Mouse (Mus musculus) kidney, postnatal 14 days (tissue): ENCODE data around the gene Nktr.

Experiments used
- DNase-seq: peaks from one replicate; pipeline ENCODE4 v3.0.0; 2022; ENCODE audit warnings: mixed read lengths

Nktr gene

DNA sequence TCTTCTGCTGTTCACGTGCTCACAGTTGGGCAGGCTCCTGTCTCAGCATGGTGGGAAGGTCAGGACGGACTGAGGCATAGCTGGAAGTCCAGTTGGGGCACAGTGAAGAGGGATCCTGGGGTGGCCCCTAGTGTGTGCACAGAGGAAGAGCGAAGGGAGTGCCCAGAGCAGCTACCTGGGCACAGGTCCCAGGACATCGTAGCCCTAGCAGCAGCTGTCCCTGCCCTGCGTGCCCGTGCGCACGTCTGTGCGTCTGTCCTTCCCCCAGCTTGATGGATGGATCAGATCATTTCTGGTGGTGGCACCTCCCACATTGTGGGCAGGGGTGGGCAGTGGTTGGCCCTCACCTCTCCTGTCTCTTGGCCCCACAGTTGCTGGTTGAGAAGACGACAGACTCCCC lies 43.3 kb downstream of the Nktr start:
- DNase-seq = no peak

DNA sequence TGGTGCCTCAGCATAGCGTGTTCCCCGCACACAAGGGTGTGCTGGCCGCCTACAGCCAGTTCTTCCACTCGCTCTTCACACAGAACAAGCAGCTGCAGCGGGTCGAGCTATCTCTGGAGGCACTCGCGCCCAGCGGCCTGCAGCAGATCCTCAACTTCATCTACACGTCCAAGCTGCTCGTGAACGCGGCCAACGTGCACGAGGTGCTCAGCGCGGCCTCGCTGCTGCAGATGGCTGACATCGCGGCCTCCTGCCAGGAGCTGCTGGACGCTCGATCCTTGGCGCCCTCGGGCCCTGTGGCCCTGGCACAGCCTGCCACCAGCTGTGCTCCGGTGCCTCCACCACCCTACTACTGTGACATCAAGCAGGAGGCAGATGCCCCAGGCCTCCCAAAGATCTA lies 43.8 kb downstream of the Nktr start:
- no peak for DNase-seq

DNA sequence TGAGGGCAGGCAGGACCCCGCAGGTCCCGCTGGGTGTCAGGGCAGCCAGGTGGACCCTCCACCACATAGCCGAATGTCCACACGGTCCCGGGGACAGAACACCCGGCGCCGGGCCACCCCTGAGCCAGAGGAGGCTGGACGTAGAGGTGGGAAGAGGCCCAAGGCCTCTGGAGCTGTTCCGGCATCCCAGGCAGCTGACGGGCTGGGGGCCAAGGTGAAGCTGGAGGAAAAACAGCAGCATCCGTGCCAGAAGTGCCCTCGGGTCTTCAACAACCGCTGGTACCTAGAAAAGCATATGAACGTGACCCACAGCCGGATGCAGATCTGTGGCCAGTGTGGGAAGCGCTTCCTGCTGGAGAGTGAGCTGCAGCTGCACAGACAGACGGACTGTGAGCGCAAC lies 44.7 kb downstream of the Nktr start:
- no peak for DNase-seq

DNA sequence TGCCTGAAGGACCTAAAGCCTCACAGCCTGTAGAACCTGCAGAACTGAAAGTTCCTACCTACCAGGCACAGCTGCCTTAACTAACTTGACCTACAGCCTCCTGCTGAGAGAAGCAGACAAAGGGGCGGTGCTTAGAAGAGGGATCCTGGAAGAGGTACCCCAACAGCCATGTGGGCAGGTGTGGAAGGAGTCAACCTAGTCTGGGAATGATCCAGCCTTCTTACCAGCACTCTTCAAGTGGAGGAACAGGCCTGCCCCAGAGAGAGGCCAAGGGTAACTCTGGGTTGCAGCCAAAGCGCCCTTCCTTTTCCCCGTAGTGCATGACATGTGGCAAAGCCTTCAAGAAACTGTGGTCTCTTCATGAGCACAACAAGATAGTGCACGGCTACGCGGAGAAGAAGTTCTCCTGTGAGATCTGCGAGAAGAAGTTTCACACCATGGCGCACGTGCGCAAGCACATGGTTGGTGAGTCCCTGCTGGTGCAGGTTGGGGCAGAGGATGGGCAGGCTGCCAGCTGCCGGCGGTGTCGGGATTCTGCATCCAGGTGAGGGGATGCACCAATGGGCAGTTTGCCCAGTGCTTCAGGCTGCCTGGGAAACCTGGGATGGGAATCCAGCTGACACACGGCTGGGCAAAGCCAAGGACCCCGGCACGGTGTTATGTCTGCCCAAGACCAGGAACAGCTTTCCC lies 46.3 kb downstream of the Nktr start:
- DNase-seq = no peak

DNA sequence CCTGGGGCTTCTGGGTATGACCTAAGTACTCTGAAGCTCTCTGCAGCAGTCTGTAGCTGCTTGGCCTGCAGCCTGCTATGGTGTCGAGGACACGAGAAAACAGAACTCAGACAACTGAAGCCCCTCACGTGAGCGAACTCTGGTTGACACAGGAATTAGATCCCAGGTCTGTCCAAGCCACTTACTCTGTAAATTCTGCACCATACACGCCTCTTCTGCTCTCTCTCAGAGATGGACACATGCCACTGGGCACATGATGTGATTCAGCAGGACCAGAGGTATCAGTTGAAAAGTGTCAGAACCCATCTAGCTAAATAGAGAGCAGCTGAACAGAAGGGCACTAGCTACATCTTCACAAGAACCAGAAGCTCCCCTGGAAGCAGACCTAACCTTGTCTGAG lies 53.4 kb downstream of the Nktr start:
- DNase-seq = no peak

DNA sequence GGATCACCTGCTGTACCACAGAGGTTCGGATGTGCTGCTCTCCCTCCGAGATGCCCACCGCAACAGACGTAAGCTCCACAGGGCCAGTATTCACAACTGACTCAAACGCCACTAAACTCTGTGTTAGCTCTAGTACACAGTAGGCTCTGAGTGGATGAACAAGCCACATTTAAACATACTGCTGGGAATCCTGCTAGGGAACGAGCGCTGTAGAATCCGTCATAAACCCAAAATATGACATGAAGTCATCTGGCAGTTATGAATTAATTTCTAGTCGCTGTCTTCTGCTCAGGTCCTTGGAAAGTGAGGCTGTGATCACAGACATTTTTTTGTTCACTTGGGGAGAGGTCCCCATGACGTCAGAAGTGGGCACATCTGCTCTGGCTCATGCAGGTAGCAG lies 57.0 kb downstream of the Nktr start:
- no peak for DNase-seq

DNA sequence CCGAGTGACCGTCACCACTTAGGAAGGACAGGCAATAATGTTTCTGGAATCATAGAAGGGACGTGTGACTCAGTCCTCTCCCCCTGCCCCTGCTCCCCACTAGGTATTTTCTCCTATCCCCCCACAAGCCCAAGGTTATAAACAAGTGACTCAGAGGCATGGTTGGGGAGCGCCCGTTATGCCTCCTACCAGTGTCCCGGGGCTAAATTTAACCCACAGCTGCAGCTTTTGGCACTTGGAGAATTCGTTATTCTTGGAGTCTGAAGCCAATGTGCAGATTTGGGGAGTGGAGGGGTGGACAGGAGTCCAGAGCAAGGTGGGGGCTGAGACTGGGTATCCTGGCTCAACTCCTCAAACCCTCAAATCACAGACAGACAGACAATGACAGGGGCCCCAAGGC lies 57.5 kb downstream of the Nktr start:
- DNase-seq = no peak

DNA sequence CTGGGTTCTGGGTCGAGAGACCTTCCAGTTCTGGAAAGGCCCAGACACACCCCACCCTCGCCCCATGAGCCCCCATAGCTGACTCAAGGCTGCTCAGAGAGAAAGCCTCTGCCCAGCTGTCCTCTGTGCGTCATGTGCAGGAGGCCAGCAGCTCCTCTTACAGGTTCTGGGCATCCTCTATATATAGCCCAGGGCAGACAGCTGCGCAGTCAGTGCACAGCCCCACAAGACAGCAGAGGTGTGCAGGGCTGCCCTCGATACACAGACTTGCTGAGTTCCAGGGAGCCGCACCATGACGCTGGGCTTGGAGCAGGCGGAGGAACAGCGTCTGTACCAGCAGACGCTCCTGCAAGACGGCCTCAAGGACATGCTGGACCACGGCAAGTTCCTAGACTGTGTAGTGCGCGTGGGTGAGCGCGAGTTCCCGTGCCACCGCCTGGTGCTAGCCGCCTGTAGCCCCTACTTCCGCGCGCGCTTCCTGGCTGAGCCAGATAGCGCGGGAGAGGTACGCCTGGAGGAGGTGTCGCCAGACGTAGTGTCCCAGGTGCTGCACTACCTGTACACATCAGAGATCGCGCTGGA lies 58.6 kb downstream of the Nktr start, which contains the start of gene Klhl40:
Gene Klhl40 (plus strand): TSS at position 124 of the 582 bp plus-strand sequence.
- no peak for DNase-seq

DNA sequence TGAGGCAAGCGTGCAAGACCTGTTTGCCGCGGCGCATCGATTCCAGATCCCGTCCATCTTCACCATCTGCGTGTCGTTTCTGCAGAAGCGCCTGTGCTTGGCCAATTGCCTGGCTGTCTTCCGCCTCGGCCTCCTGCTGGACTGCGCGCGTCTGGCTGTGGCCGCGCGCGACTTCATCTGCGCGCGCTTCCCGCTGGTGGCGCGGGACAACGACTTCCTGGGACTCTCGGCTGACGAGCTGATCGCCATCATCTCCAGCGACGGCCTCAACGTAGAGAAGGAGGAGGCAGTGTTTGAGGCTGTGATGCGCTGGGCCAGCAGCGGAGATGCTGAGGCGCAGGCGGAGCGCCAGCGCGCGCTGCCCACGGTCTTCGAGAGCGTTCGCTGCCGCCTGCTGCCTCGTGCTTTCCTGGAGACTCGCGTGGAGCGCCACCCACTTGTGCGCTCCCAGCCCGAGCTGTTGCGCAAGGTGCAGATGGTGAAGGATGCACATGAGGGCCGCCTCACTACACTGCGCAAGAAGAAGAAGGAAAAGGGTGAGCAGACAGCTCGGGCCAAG lies 59.2 kb downstream of the Nktr start:
- peak; percentile 43 for DNase-seq

DNA sequence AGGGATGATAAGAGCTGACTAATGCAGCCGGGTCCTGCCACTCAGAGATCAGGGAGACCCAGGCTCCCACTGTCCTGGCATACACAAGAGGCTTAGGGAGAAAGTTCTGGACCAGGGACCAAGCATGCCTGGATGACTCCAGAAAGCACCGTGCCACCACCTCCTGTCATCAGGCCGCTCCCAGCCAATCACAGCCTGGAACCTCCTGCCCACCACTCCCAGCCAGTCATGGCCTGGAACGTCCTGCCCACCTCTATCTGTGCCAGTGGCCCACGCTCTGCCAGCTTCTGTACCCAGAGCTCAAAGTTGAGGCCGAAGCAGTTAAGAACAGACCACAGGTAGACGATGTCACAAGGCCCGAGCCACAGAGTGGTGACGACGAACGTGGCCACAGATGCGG lies 65.8 kb downstream of the Nktr start:
- no peak for DNase-seq

DNA sequence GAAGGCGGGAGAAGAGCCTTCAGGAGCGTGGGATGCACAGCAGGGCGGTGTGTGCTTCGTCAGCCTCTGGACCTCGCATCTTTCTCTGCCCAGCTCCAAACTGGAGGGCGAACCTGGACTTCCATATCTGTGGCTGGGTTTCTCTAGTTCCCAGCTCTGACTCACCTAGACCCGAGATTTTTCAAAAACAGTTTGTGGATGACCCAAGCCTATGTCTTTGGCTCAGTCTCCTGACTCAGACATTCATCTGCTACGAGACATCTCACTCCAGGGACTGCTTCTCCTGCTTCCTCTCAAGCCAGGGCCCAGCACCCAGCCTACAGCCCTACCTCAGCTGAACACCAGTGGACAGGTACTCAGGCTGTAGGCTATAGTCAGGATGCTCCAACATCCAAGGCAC lies 66.3 kb downstream of the Nktr start:
- no peak for DNase-seq

DNA sequence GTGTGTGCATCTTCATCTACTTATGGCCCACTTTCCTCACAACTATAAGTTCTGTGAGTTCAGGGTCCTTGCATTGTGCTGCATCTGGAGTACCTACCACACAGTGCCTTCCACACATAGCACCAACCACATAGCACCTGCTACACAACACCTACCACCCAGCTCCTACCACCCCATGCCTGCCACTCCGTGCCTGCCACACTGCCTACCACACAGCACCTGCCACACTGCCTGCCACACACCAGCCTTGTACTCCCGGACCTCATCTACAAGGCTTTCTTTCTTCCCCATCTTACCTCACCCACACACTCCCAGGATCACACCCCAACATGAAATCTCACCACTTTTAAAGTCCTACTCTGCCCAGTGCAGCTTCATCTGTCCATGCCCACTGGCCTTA lies 67.4 kb downstream of the Nktr start:
- DNase-seq = no peak

DNA sequence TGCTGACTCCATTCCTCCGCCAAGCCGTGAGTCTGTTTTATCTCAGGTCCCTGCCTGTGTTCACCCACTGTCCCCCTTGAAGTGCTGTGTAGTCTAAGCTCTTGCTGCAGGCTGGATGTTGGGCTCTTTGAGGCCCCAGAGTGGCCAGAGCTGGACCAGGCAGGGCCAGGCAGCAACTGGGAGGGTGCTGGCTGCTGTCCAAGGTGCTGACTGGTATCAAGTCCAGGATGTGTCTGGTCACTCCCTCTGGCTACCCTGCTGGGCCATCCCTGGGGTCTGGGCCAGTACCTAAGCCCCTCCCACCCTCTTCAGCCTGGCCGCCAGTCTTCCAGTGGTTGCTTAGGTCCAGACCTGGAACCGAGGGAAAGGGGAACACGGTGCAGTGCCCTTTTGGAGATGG lies 72.2 kb downstream of the Nktr start:
- DNase-seq = peak; percentile 81

DNA sequence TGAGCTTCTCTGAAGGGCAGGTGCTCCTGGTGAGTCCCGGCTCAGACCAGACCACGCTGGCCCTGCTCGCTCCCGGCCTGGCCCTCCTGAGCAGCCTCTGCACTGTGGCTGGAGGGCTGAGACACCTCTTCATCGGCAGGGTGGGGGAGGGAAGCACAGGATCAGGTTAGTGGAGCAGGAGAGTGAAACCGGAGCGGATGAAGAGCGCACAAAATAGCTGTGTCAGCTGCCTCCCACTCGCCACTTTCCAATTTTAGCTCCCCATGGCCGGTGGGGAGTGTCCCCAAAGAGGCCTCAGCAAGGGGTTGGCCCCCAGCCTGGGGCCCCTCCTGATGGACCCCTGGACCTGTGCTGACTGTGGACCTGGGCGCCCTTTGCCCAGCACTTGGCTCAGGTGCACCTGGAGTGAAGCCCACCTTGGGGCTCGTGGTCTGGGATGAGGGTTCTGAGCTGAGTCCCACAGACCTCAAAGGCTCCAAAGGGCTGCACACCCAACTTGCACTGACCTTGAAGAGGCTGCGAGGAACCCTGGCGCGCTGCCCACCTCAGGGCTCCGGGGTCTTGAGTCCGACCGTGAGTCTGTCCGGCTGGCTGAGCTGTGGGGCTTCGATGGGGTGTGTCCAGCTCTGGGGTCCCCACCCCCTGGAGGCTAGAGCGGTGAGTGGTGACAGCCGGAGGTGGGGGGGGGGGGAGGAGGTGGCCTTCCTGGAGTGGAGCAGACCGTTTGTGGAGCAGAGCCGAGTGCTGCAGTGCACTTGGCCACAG lies 73.0 kb downstream of the Nktr start, which contains the start of gene Hhatl:
Gene Hhatl (minus strand): TSS at position 751 of the 765 bp plus-strand sequence.
- peak; percentile 27 for DNase-seq

DNA sequence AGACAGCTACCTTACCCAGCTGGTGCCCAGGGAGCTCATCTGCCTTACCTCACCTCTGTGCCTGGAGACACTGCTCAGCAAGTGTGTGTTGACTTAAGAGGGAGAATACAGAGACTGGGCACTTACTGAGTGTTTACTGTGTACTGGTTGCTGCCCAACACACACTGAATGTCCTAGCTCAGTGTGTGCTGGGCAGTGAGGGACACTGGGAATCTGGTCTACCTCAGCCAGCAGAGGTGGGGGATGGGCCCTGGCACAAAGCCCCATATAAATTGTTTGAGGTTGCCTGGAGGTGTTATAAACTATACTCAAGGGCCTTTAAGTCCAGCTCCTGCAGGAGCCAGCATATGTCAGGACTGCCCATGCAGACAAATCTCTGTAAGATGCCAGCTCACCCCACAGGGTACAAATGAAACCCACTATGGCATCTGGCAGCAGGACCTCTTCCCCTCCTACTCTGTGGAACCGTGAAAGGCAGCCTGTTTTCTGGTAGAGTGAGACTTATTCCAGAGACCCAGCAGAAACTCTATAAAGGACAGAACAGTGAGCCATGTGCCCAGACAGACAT lies 76.1 kb downstream of the Nktr start:
- no peak for DNase-seq

DNA sequence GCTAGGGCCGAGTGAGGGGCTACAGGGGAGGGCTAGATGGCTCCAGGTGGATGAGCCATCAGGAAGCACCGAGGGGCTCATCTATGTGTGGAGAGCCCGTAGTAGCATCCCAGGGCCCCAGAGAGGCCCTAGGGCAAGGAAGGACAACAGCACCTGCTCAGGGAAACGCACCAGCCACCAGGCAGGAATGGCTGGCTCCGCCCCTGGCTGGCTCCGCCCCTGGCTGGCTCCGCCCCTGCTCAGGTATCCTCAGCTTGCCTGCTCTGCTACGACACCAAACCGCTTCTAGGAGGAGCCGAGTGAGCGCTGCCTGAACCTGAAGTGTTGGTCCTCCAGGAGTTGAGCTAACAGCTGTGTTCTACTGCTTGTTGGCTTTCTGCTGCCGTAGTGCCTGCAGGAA lies 78.8 kb downstream of the Nktr start:
- DNase-seq = peak; percentile 55

DNA sequence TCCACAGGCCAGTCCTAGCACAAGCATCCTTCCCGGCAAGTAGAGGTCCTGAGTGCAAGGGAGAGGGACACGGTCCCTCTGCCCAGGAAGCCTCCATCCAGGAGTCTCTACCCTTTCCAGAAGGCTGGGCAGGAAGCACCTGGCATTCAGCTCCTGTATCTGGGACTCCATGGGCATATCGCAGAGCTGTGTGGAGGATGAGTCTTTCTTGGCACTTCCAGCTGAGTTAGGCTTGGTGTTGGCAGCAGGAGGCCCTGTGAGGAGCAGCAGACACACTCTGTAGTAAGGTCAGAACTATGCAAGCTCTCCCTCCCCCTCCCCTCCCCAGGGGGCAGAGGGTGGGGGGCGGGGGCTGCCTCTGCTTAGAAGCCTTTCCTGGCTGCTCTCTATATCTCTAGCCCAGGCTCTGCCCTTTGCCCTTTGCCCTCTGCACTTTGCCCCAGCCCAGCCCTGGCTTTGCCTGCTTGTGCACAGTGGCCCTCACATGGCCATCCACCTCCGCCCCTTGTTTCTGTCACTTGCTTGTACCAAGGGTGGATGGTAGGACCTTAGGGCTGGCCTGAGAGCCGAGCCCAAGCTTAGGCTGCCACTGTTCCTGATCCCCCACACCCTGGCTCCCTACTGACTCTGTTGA lies 80.0 kb downstream of the Nktr start:
- no peak for DNase-seq

DNA sequence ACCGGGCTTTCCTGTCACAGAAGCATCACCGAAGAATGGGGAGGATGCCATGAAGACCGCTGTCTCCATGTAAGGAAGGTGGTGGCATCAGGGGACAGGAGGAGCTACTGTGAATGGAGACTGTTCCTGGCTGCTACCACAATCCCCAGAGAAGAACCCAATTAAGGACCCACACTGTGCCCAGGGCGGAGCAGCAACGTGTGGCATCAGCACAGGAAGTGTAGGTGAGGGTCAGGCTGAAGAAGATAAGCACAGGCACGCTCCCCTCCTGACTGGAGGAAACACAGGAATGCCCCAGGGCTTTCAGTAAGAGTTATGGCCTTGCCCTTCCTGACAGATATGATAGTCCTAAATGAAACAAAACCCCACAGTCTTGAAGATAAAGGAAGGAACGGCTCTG lies 83.8 kb downstream of the Nktr start:
- DNase-seq = no peak
